Mouse (Mus musculus): ENCODE results near the gene Wwox. TPM values are rescaled to one million over a fixed set of nuclear protein-coding genes. Genes with fewer than 3 reads are reported as not detected.

The Wwox gene
- total RNA-seq, 2 experiments from 2014 or later: 28.8 to 30.2 TPM

GRCm38 (mm10) chr8:114529581-114529980, 90.1 kb downstream of the Wwox start:
- DNase-seq (ENCODE audit: low spot score in 2 of 2): no peak

GRCm38 (mm10) chr8:114536201-114536600, 96.7 kb downstream of the Wwox start:
- DNase-seq (ENCODE audit: low spot score in 2 of 2): no peak

GRCm38 (mm10) chr8:114541132-114541531, 101.7 kb downstream of the Wwox start:
- no peak for DNase-seq (ENCODE audit: low spot score in 2 of 2)

- no peak for DNase-seq (ENCODE audit: low spot score in 2 of 2)
Measured at GRCm38 (mm10) chr8:114548360-114548759, 108.9 kb downstream of the Wwox start.

GRCm38 (mm10) chr8:114548837-114549236, 109.4 kb downstream of the Wwox start:
- no peak for DNase-seq (ENCODE audit: low spot score in 2 of 2)

- DNase-seq (ENCODE audit: low spot score in 2 of 2): no peak
Measured at GRCm38 (mm10) chr8:114550029-114550428, 110.6 kb downstream of the Wwox start.

- DNase-seq (ENCODE audit: low spot score in 2 of 2): no peak
Measured at GRCm38 (mm10) chr8:114552606-114553005, 113.2 kb downstream of the Wwox start.

GRCm38 (mm10) chr8:114554966-114555365, 115.5 kb downstream of the Wwox start:
- no peak for DNase-seq (ENCODE audit: low spot score in 2 of 2)

GRCm38 (mm10) chr8:114555491-114556202, 116.2 kb downstream of the Wwox start:
- no peak for DNase-seq (ENCODE audit: low spot score in 2 of 2)

GRCm38 (mm10) chr8:114561191-114561590, 121.7 kb downstream of the Wwox start:
- no peak for DNase-seq (ENCODE audit: low spot score in 2 of 2)

- no peak for DNase-seq (ENCODE audit: low spot score in 2 of 2)
Measured at GRCm38 (mm10) chr8:114562486-114562885, 123.0 kb downstream of the Wwox start.

- DNase-seq (ENCODE audit: low spot score in 2 of 2): no peak
Measured at GRCm38 (mm10) chr8:114563361-114563760, 123.9 kb downstream of the Wwox start.

- no peak for DNase-seq (ENCODE audit: low spot score in 2 of 2)
Measured at GRCm38 (mm10) chr8:114564036-114564435, 124.6 kb downstream of the Wwox start.

- no peak for DNase-seq (ENCODE audit: low spot score in 2 of 2)
Measured at GRCm38 (mm10) chr8:114568531-114569166, 129.2 kb downstream of the Wwox start.

- DNase-seq (ENCODE audit: low spot score in 2 of 2): no peak
Measured at GRCm38 (mm10) chr8:114573014-114573746, 133.7 kb downstream of the Wwox start.

- no peak for DNase-seq (ENCODE audit: low spot score in 2 of 2)
Measured at GRCm38 (mm10) chr8:114573747-114574093, 134.3 kb downstream of the Wwox start.

- no peak for DNase-seq (ENCODE audit: low spot score in 2 of 2)
Measured at GRCm38 (mm10) chr8:114579292-114579691, 139.8 kb downstream of the Wwox start.

- DNase-seq (ENCODE audit: low spot score in 2 of 2): no peak
Measured at GRCm38 (mm10) chr8:114580684-114581083, 141.2 kb downstream of the Wwox start.

GRCm38 (mm10) chr8:114590336-114590867, 150.9 kb downstream of the Wwox start:
- DNase-seq (ENCODE audit: low spot score in 2 of 2): no peak

GRCm38 (mm10) chr8:114591296-114592280, 152.1 kb downstream of the Wwox start:
- DNase-seq (ENCODE audit: low spot score in 2 of 2): no peak
